Mouse (Mus musculus) myocyte (in vitro differentiated cells): ENCODE measurements around the gene Kctd17.

ENCODE experiments used
- CEBPB ChIP-seq: IDR thresholded peaks from 2 replicates; pipeline ENCODE4 v1.6.1; 2011; ENCODE audit warnings: mild to moderate bottlenecking, moderate library complexity; ENCODE audit not compliant: poor library complexity, insufficient read depth, severe bottlenecking
- E2F4 ChIP-seq: IDR thresholded peaks from one replicate; pipeline ENCODE4 v1.6.1; 2011; ENCODE audit warnings: mild to moderate bottlenecking, control low read depth, moderate library complexity; ENCODE audit not compliant: insufficient read depth
- MAX ChIP-seq: IDR thresholded peaks from one replicate; pipeline ENCODE4 v1.6.1; 2011; ENCODE audit warnings: low read depth, mild to moderate bottlenecking, control low read depth
- MYOD1 ChIP-seq, 3 experiments: IDR thresholded peaks; one replicate each; pipeline ENCODE4 v1.6.1; 2011; ENCODE audit warnings: control low read depth in 2 of 3, low read depth in 2 of 3, mild to moderate bottlenecking in 2 of 3, moderate library complexity in 1 of 3; ENCODE audit not compliant: insufficient read length in 2 of 3, control insufficient read depth in 1 of 3
- MYOG ChIP-seq, 3 experiments: IDR thresholded peaks; one replicate each; pipeline ENCODE4 v1.6.1; 2011; ENCODE audit warnings: control low read depth in 2 of 3, low read depth in 2 of 3, mild to moderate bottlenecking in 2 of 3; ENCODE audit not compliant: insufficient read length in 2 of 3, control insufficient read depth in 1 of 3, insufficient read depth in 1 of 3
- POLR2A ChIP-seq: IDR thresholded peaks from one replicate; pipeline ENCODE4 v1.6.1; 2011; ENCODE audit warnings: low read depth, mild to moderate bottlenecking, control low read depth, moderate library complexity; ENCODE audit not compliant: insufficient read length
- POLR2AphosphoS2 ChIP-seq: IDR thresholded peaks from one replicate; pipeline ENCODE4 v1.6.1; 2011; ENCODE audit warnings: low read depth, control low read depth; ENCODE audit not compliant: insufficient read length
- TCF12 ChIP-seq: IDR thresholded peaks from one replicate; pipeline ENCODE4 v1.6.1; 2011; ENCODE audit warnings: mild to moderate bottlenecking, control low read depth; ENCODE audit not compliant: poor library complexity, insufficient read depth, severe bottlenecking
- TCF3 ChIP-seq: IDR thresholded peaks from one replicate; pipeline ENCODE4 v1.6.1; 2011; ENCODE audit warnings: low read depth, control low read depth; ENCODE audit not compliant: insufficient read length

GRCm38 (mm10) chr15:78429871-78430622 is 1.7 kb downstream of the Kctd17 start:
- no peak for TF ChIP-seq POLR2A
- no peak for TF ChIP-seq MAX
- TF ChIP-seq TCF12, result no peak
- no peak for TF ChIP-seq POLR2AphosphoS2
- no peak for TF ChIP-seq CEBPB
- no peak for TF ChIP-seq TCF3
- no peak for TF ChIP-seq E2F4
- TF ChIP-seq MYOD1 (IDR thresholded peaks at IDR 0.05; ENCODE audit: control insufficient read depth in 1 of 3, insufficient read length in 2 of 3, low read depth in 2 of 3), result no peak
- no peak for TF ChIP-seq MYOG (IDR thresholded peaks at IDR 0.05; ENCODE audit: control insufficient read depth in 1 of 3, insufficient read depth in 1 of 3, insufficient read length in 2 of 3, low read depth in 2 of 3)
